Mouse (Mus musculus): ENCODE measurements around the gene Itpkb.

DNA sequence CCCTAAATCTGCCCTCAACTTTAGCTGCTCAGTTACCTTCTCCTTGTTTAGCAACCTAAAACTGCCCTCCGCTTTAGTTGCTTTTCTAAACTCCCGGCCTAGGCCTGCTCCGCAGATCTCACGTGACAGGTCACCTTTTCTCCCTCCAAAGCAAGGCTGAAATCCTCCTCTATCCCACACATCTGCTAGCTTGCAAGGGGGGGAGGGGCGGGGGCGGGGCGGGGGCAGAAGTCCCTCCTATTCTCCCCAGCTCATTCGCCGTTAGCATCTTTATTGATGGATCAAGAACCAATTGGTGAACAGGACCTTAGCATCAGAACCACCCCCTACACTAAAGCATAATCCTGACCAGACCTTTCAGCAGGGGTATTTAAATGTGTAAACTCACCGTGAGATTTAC, 10.4 kb upstream of the Itpkb start:
- TF ChIP-seq CTCF (IDR thresholded peaks at IDR 0.05; ENCODE audit: borderline replicate concordance, extremely low read depth, insufficient read depth, insufficient read length) (no peak), POLR2A (IDR thresholded peaks at IDR 0.05; ENCODE audit: borderline replicate concordance, extremely low read depth, insufficient read depth, insufficient read length, poor library complexity, severe bottlenecking) (no peak)
